Mouse (Mus musculus) NIH3T3 (cell line): Measurements from ENCODE around the gene Slc43a1.
"Not testable (repeated sequence)": the region's sequence is repeated elsewhere in the genome, so short reads cannot be mapped to it uniquely, and the experiment has no call there.

Source experiments
- DNase-seq: peaks from one replicate; pipeline ENCODE4 v3.0.0-alpha.2; 2012; ENCODE audit warnings: low read depth

Slc43a1 gene

DNA sequence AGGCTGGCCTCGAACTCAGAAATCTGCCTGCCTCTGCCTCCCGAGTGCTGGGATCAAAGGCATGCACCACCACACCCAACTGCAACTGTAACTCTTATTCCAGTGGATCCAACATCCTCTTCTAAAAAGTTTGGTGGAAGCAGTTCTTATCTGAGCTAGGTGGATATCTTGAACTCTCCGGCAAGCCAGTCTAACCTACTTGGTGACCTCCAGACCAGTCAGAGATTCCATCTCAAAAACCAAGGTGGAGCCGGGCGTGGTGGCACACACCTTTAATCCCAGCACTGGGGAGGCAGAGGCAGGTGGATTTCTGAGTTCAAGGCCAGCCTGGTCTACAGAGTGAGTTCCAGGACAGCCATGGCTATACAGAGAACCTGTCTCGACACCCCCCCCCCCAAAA, 58.0 kb downstream of the Slc43a1 start:
- not testable (repeated sequence) for DNase-seq

DNA sequence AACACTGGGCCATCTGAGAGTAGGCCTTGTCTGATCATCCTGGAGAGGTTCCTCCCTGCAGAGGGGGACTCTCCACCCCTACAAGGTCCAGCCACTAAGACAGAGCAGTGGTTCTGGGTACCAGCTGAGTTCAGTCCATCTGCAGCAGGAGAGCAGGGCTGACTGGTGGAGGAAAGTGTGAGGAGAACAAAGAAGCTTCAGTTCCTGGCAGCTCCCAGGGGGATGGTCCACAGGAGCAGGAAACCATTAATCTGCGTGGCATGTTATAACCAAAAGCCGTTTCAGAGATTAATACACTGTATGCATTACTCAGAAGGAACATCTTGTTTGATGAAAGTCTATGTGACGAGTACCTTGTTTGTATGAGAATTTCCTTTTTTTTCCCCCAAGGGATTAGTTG, 74.1 kb downstream of the Slc43a1 start:
- DNase-seq, result peak; percentile 39
